Mouse (Mus musculus): Measurements from ENCODE around the gene Pgm5. TPM values are rescaled to one million over a fixed set of nuclear protein-coding genes. Genes with fewer than 3 reads are reported as not detected.

Pgm5 gene
- polyA plus RNA-seq, 1 experiment, result 3.4 TPM

DNA sequence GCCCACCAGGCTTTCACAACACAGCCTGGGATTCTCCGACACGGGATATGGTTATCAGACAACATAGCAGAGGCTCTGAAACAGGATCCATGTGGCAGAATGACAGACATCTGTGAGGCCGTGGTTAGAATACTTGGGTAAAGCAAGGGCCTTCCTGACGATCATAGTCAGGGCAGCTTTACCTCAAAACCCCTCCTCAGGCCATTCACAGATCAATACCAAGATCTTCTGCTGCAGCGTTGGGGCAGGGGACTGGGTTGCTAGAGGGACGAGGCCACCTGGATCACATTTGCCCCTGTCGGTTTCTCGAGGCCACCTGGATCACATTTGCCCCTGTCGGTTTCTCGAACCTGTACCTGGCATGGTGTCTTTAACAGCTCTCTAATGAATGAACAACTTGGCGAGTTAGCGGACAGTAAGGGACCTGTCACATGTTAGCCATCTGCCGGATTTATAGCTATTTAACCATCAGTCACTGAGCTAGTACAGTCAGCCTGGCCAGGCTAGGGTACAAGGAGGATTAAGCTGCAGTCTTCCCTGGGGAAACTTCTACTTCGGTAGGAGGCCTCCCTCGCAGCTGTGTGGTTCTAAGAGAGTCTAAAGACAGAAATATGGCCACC lies 76.5 kb downstream of the Pgm5 start:
- DNase-seq (ENCODE audit: extremely low spot score in 1 of 2, low spot score in 1 of 2), result no peak

- no peak for DNase-seq (ENCODE audit: extremely low spot score in 1 of 2, low spot score in 1 of 2)
Observed at GRCm38 (mm10) chr19:24783736-24784135, 77.9 kb downstream of the Pgm5 start.

- DNase-seq (ENCODE audit: extremely low spot score in 1 of 2, low spot score in 1 of 2), result no peak
Observed at GRCm38 (mm10) chr19:24779996-24780395, 81.7 kb downstream of the Pgm5 start.

GRCm38 (mm10) chr19:24770345-24770744 lies 91.3 kb downstream of the Pgm5 start:
- no peak for DNase-seq (ENCODE audit: extremely low spot score in 1 of 2, low spot score in 1 of 2)

- DNase-seq (ENCODE audit: extremely low spot score in 1 of 2, low spot score in 1 of 2), result no peak
Observed at GRCm38 (mm10) chr19:24767401-24767800, 94.3 kb downstream of the Pgm5 start.

DNA sequence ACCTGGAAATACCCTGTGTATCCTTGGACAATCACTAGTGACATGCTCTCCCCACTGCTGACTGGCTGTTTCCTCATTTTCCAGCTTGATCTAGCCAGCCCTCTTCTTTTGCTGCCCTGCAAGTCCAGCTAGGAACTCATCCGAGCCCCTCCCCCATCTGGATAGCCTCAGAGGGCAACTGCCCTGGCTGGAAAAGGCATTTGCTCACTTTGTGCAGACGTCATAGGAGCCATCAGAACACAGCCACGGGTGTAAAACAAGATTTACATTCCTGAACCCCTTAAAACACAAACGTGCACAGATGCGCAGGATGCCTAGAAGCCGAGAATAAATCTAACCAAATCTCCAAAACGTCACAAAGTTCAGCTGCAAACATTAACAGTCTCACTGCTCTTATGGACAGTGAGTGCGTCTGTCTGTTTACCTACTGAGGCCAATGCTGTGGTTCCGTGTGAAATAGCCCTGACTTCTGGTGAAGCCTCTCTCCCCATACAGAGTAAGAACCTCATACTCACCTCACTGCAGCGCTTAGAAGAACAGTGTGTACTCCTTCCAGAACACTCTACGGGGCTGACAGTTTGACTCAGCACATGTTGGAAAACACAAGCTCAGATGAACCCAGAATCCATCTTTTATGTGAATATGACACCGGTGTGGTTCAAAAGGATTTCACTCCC lies 99.0 kb downstream of the Pgm5 start:
- no peak for DNase-seq (ENCODE audit: extremely low spot score in 1 of 2, low spot score in 1 of 2)

DNA sequence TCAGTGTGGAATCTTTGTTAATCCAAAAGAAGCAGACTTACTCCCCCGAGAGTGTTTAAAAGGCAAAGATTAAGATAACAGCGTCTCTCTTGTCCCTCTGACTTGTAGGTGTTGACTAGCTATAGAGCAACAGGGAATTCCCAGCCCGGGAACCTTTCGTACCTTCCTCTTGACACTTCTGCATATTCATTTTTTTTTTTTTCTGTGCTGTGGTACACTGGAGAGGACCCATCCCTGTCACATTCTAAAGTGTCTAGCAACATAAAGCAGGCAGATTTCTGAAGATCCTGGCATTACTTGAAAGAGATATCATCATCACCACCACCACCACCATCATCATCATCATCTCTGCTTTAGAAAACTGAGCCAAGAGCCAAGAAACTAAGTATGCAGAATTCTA lies 105.0 kb downstream of the Pgm5 start:
- DNase-seq (ENCODE audit: extremely low spot score in 1 of 2, low spot score in 1 of 2), result no peak

DNA sequence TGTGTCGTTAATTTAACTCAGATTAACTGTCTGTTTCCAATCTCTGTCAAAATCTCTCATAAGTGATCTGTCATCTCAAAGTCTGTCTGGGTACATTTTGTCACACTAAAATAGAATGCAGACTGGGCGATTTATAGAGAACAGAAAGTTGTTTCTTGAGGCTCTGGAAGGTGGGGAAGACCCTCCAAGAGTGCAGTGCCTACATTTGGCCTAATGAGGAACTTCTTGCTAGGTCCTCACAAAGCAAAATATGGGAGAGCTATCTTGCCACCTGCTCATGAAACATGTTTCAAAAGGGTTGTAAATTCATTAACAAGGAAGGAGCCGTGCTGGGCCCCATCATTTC lies 107.2 kb downstream of the Pgm5 start:
- no peak for DNase-seq (ENCODE audit: extremely low spot score in 1 of 2, low spot score in 1 of 2)

GRCm38 (mm10) chr19:24753617-24754439 lies 107.8 kb downstream of the Pgm5 start:
- peak in 1 of 2 experiments; percentile 32 for DNase-seq (ENCODE audit: extremely low spot score in 1 of 2, low spot score in 1 of 2)

DNA sequence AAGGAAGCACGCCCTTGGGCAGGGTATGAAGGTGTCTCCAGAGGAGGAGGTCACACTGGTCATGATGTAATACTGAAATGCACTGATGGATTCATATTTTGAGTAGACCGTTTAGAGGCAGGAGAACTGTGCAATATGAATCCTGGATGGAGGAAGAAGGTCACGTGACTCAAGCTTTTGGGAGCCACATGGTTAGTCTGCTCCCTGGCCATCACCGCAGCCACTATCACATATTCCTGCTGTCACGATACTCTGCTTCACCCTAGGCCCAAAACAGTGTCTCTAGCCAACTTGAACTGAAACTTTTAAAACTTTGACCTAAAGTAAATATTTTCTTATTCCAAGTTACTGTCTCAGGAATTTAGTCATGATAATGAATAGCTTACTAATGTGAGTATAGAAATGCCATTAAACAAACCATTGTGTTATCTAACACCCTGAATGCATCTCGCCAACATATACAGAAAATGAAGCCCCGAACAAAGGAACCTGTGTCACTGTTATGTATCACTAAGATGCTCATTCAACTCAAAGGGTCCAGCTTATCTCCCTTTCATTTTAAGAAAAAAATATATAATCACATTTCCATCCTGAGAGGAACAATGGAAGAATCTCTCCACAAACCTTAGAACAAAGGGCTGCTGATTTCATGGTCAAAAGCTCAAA lies 108.6 kb downstream of the Pgm5 start:
- no peak for DNase-seq (ENCODE audit: extremely low spot score in 1 of 2, low spot score in 1 of 2)

DNA sequence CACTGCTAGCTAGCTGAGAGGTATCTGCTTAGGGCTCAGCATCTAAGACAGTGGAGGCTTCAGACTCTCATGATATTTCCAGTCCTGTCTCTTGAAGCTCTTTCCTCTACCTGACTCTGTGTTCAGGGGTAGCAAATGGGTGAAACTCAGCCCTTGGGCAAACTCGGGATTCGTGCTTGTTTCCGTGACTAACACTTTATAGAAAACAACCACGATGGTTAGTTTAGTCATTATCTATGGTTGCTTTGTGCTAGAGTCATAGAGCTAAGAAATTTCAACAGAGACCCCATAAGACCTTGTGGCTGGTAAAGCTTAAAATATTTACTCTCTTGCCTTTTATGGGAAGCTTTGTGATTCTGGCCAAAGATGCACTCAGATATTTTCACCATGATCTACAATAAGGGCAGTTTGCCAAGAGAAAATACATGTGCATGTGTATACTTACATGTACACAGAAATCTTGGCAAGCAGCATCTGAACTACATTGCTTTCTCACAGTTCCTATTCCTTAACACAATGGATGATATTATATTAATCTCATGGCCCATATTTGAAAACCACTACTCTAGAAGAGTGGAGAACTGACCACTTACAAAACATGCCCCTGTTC lies 115.3 kb downstream of the Pgm5 start:
- no peak for DNase-seq (ENCODE audit: extremely low spot score in 1 of 2, low spot score in 1 of 2)

DNA sequence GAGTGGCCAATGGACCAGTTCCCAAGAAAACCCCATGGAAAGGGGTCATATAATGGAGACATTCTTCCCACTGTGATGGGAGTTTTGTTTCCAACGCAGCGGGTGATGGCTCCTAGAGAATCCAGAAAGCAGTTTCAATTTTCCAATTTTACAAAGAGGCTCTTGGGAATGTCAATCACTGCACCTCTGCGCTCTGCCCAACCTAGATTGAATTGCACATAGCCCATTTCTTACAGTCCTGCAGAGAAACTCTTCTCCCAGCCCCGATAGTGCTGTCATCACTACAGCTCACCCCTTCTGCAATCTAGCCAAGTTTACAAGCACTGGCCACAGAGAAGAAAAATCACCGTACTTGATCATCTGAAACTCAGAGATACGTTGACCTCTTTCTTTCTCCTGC lies 119.0 kb downstream of the Pgm5 start:
- no peak for DNase-seq (ENCODE audit: extremely low spot score in 1 of 2, low spot score in 1 of 2)

DNA sequence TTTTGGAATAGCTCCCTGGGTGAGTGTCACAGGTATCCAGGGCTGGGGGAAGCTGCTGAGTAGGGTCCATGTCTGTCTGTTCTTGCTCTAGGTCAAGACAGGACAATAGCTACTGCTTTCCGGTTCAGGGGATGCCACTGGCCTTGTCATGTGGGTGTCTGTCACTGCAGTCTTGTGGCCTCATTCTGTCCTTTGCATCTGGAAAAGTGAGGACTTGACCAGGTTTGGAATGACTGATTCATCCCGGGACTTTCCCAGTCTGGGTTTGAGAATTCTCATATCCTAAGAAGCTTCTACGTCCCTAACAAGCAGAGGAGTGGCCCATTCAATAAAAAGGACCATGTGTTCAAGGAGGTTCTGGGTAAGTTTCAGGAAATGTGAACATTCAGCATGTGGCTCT lies 122.9 kb downstream of the Pgm5 start:
- no peak for DNase-seq (ENCODE audit: extremely low spot score in 1 of 2, low spot score in 1 of 2)

DNA sequence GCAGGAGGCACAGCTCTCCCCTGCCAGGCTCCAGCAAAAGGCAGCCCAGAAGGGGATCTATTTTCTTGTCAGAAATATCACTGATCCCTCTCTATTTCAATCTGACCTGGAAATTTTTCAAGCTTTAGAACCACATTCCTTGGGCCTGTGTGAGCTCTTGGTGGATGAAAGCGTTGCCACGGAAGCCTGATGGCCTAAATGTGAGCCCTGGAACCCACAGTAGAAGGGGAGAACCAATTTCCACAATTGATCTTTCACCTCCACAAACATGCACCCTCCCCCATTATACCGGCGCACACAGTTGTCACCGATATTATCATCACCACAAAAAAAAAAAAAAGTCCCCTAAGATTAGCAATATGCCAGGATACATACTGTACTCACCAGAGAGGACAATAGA lies 123.6 kb downstream of the Pgm5 start:
- no peak for DNase-seq (ENCODE audit: extremely low spot score in 1 of 2, low spot score in 1 of 2)

- no peak for DNase-seq (ENCODE audit: extremely low spot score in 1 of 2, low spot score in 1 of 2)
Observed at GRCm38 (mm10) chr19:24735484-24736128, 126.0 kb downstream of the Pgm5 start.

GRCm38 (mm10) chr19:24730661-24731060 lies 131.0 kb downstream of the Pgm5 start:
- DNase-seq (ENCODE audit: extremely low spot score in 1 of 2, low spot score in 1 of 2), result peak in 1 of 2 experiments; percentile 25

GRCm38 (mm10) chr19:24724362-24724761 lies 137.3 kb downstream of the Pgm5 start:
- DNase-seq (ENCODE audit: extremely low spot score in 1 of 2, low spot score in 1 of 2), result peak in 1 of 2 experiments; percentile 26

DNA sequence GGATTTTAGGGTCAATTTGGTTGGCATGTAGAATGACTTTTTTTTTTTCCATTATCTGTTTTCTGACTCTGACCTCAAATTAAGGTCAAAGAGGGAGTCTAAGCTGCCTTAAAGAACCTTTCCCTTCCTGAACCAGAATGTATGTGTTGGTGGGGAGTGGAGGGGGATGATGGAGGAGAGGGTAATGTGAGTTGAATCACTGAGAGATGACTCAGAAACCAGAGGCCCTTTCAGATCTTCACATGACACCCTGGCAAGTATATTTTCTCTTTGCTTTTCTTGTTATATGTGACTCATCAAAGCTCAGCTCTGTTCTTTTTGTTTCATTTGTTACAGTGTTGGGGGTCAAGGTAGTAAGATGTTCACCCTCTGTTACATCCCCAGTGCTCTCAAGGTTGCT lies 141.2 kb downstream of the Pgm5 start:
- peak in 1 of 2 experiments; percentile 51 for DNase-seq (ENCODE audit: extremely low spot score in 1 of 2, low spot score in 1 of 2)

DNA sequence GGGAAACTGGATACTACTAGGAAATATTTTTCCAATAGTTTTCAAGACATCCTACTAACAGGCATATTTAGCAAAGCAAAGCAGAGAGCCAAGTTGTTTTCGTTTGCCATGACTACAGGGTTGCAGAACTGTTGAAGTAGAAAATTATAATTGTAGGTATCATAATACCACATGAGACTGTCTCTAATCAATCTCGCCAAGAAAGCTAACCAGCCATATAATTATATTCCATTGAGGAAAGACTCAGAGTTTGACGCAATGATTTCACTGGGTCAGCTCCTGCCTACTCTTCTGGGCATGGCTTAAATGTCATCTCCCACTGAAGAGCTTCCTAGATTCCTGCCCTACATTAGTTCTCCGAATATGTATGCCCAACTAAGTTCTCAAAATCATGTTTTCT lies 142.2 kb downstream of the Pgm5 start:
- DNase-seq (ENCODE audit: extremely low spot score in 1 of 2, low spot score in 1 of 2), result no peak

DNA sequence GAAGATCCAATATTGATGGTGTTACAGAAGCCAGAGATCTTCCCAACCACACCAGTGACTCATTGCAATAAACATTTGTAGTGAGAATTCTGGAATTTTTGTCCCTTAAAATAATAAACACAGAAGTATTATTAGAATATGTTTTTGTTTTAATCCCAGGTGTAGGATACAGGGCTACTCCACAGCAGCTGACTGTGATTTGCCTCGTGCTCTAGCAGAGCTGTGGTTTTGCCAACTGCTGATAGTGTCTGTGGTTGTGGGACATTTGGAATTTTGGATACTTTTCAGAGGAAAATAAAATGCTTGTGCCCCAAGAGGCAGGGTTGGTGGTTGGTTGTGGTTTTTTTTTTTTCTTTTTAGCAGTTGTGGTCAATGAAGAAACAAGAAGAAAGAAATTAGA lies 143.6 kb downstream of the Pgm5 start:
- DNase-seq (ENCODE audit: extremely low spot score in 1 of 2, low spot score in 1 of 2), result no peak
